Mouse (Mus musculus): Measurements from ENCODE around the gene Arhgap31.
A peak's percentile ranks its signal among the peaks of the same experiment; 100 is the strongest.

The Arhgap31 gene

GRCm38 (mm10) chr16:38606509-38606908 lies 106.6 kb downstream of the Arhgap31 start:
- DNase-seq (ENCODE audit: low read depth, low spot score): peak; percentile 26

DNA sequence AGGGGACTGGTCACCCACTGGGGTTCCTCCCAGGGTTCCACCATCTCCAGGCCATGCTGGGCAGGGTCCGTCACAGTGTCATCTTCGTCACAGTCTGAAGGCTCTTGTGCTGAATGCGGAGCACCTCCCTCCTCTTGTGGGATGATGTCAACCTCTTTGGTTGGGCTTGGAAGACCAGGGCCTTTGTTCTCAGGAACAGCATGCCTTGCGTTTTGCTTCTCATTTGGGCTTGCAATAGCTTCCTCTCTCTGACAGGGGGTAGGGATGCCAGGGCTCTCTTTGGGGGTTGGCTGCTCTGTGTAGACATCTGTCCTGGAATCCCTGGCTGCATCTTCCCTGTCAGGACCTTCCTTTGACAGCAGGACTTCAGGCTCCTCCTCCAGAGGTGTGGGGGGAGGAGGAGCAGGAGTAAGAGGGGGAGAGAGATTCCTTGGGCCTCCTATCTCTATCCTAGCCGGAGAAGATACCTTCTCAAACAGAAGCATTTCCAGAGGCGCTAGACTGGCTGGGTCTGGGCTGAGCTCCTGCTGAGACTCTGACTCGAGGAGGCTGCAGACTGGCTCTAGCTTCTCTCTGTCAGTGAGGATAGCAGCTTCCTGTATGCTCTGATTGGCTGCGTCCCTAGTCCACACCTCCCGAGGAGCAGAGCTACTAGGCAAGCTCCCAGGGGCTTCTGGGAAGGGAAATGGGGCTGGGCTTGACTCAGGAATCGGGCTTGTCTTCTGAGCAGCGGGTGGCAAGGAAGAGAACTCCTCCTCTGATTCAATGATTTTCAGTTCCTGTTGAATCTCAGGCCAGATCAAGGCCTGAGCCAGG lies 109.9 kb downstream of the Arhgap31 start:
- peak; percentile 66 for DNase-seq (ENCODE audit: low read depth, low spot score)

GRCm38 (mm10) chr16:38598986-38599680 lies 113.9 kb downstream of the Arhgap31 start:
- no peak for DNase-seq (ENCODE audit: low read depth, low spot score)

DNA sequence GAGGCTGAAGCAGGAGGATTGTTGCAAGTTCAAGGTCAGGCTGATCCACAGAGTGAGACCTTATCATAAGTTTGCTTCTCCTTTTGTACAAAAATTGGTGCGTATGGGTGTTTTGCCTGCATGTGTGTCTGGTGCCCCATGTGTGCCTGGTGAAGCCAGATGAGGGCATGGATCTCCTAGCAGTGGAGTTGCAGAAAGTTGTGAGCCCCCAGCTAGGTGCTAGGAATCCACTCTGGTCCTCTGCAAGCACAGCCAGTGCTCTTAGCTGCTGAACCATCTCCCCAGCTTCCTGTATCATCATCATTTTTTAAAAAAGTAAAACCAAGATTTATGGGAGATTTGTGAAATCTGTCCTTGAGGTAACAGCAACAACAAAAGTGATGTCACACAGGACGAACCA lies 116.4 kb downstream of the Arhgap31 start:
- no peak for DNase-seq (ENCODE audit: low read depth, low spot score)

DNA sequence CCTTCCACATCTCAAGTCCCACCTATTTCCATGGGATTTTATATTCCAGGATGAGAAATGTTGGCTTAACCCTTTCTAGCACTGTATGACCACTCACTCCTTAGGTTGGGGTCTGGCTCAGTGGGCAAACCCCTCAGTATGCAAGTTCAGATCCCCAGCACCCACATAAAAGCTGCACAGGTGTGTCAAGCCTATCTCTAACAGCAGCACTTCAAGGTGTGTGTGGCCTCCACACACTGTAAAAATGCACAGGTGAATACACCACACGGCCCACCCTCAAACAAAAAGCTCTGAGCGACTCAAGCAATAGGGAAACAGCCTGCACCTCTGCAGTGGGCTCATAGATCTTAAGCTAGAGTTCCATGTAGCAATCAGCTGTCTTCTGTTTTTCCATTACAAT lies 117.0 kb downstream of the Arhgap31 start:
- no peak for DNase-seq (ENCODE audit: low read depth, low spot score)

GRCm38 (mm10) chr16:38594435-38594834 lies 118.6 kb downstream of the Arhgap31 start:
- DNase-seq (ENCODE audit: low read depth, low spot score): no peak

- no peak for DNase-seq (ENCODE audit: low read depth, low spot score)
Observed at GRCm38 (mm10) chr16:38592946-38593345, 120.1 kb downstream of the Arhgap31 start.

- no peak for DNase-seq (ENCODE audit: low read depth, low spot score)
Observed at GRCm38 (mm10) chr16:38592026-38592678, 120.9 kb downstream of the Arhgap31 start.

- DNase-seq (ENCODE audit: low read depth, low spot score): no peak
Observed at GRCm38 (mm10) chr16:38591506-38591905, 121.6 kb downstream of the Arhgap31 start.

DNA sequence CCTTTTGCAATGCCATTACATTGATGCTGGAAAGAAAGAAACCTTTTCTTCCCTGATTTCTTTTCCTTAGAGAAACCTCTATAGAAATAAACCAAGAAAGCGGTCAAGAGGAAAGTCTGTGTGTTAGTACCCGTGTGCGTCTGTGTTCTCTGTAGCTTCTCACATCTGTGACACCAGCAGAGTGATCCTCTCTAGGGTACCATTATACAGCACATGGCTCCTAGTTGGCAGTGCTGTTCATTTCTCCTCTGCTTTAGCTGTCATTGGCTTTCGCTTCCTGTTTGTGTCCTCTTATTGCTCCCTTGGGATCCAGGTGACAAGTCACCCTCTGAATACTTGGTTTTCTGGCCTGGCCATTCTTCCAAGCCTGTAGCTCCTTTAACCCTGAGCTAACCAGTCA lies 125.5 kb downstream of the Arhgap31 start:
- no peak for DNase-seq (ENCODE audit: low read depth, low spot score)

DNA sequence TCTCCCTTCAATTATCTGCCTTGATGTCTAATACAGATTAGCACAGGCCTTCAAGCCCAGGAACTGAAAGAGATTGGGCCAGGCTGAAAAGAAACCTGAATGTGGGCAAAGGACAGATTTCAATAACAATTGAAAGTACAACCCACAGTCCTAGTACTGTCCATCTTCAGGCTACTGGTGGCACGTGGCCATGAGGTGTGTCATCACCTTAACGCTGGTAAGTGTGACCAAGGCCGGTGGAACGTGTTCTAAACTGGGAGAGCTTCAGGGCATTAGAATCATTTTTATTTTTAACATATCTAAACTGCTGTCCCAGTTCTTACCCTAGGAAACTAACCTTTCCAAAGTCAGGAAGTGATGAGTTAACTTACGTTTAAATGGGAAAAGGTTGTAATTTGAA lies 125.9 kb downstream of the Arhgap31 start:
- DNase-seq (ENCODE audit: low read depth, low spot score): no peak

- DNase-seq (ENCODE audit: low read depth, low spot score): no peak
Observed at GRCm38 (mm10) chr16:38585186-38585585, 127.9 kb downstream of the Arhgap31 start.

DNA sequence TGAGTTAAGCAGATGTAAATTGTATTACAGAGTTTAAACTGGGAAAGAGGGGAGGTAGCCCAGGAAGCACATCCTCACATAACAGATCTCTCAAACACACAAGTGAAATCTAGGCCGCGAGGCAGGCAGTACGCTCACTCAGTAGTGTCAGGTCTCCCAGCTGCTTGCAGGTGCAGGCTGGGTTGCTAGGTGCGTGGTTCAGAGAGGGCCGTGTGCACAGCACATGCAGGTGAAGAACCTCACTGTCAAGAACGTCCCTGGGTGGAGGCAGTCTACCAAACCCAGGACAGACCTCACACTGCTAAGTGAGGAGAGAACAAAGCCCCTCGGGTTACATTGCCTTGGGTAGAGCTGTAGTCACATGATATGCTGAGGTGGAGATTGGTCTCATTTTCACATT lies 128.3 kb downstream of the Arhgap31 start:
- no peak for DNase-seq (ENCODE audit: low read depth, low spot score)

DNA sequence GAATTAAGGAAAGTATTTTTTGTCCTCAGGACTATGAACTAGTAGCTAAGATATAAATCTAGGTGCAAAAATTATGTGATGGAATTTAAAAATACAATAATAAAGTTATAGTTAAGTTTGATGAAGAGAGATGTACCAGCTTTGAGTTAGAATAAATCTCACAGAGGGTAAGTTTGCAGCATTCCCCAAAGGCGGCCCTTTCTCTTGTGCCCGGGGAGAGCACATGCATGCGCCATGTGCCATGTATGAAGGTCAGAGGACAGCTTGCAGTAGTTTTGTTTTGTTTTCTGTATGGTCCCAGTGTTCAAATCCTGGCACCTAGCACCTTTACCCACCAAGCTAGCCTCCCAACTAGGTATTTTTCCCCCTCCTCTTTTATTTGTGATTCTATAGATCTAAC lies 141.6 kb downstream of the Arhgap31 start:
- DNase-seq (ENCODE audit: low read depth, low spot score): no peak

- no peak for DNase-seq (ENCODE audit: low read depth, low spot score)
Observed at GRCm38 (mm10) chr16:38568192-38568591, 144.9 kb downstream of the Arhgap31 start.

- DNase-seq (ENCODE audit: low read depth, low spot score): no peak
Observed at GRCm38 (mm10) chr16:38563516-38563915, 149.6 kb downstream of the Arhgap31 start.

DNA sequence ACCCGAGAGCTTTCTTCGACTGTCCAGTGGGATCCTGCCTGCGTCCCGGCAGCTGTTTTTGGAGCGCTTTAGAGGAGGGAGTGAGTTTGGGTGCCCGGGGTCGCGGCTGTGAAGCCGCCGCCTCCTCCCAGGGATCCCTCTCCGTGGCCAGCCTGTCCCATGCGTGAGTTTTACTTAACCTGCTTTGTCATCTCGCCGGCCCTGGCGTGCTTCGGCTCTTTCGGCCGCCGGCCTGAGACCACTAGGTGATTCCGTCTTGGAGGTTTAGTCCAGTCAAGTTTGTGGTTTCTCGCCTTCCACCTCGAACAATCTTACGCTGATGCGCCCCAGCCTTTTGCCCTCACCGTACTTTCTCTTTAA lies 150.1 kb downstream of the Arhgap31 start:
- DNase-seq (ENCODE audit: low read depth, low spot score): no peak

GRCm38 (mm10) chr16:38562131-38562967 lies 150.7 kb downstream of the Arhgap31 start:
- peak; percentile 95 for DNase-seq (ENCODE audit: low read depth, low spot score)

DNA sequence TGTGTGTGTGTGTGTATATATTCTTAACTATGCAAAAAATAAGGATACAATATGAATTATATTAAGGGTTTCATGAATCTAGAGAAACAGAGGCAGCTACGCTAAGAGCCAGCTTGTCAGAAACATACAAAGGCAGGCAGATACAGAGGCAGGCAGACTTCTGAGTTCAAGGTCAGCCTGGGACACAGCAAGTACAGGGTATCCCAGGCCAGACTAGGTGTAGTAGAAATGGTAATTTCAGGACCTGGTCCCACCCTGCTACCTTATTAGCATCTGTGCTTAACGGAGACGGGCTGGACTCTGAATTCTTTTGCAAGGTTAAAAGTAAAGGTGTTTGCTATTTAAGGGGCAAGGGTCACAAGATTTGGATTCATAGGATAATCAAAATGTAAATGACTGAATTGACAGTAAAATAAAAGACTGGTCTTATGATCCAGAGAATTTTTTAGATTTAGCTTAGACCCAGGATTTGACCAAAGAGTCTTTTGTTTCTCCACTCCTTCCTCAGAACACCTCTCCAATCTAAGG lies 154.8 kb downstream of the Arhgap31 start, which contains the start of gene Tmem39a:
Gene Tmem39a (plus strand): TSS at position 478 of the 528 bp plus-strand sequence.
- no peak for DNase-seq (ENCODE audit: low read depth, low spot score)

GRCm38 (mm10) chr16:38555988-38556387 lies 157.1 kb downstream of the Arhgap31 start:
- DNase-seq (ENCODE audit: low read depth, low spot score): no peak
